Mouse (Mus musculus) splenic B cell, adult 2 months (primary cell): ENCODE results near the gene E2f2.
A peak's percentile ranks its signal among the peaks of the same experiment; 100 is the strongest.

Source experiments
- DNase-seq: peaks from one replicate; pipeline ENCODE4 v3.0.0-alpha.2; 2011; ENCODE audit warnings: low read depth, low spot score
- H3K27me3 ChIP-seq: 2 replicates; pipeline ENCODE4 v1.6.1; 2012; ENCODE audit warnings: mild to moderate bottlenecking, low read length, moderate library complexity, mixed read lengths; ENCODE audit not compliant: control insufficient read depth, poor library complexity, insufficient read depth, severe bottlenecking
- H3K36me3 ChIP-seq: 2 replicates; pipeline ENCODE4 v1.6.1; 2012; ENCODE audit warnings: mild to moderate bottlenecking, low read length, moderate library complexity, mixed read lengths; ENCODE audit not compliant: control insufficient read depth, poor library complexity, insufficient read depth, severe bottlenecking

E2f2 gene

DNA sequence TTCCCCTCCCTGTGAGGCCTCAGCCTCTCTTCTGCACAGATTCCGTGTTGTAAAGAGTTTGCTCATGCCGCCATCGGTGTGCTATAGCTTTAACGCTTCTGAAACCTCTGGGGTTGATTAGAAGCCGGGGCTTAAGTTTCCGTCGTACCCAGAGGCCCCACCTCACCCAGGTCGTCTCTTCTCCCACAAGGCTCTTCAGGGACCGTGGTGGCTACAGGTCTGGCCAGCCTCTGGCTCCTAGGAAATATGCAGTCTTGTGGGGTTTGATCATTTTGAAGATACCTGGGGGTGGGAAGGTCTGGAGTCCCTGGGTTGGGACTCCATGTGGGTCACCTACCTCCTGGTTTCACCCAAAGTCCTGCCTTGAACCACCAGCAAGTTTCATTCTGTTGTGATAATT is 23.4 kb downstream of the E2f2 start:
- peaks cover 15% of the 10 kb centered on the region for H3K36me3 ChIP-seq
- no peaks in the 10 kb centered on the region; the same call in 1 of the 2 replicates for H3K27me3 ChIP-seq
- no peak for DNase-seq

DNA sequence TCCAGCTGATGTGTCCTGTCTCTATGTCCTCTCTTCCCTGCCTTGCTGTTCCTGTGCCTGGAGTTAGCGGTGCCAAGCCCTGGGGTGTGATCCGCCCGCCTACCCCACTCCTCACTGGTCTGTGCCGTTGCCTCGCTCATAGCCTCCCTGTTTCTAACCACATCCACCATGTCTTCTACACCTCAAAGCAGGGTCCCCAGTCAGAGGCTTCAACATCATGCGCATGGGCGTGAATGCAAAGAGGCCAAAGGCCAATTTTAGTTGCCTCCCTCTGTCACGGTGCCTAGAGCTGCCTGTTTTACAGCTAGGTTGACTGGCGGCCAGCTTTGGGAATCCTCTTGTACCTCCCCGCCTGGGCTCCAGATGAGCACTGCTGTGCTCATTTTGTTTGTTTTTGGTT is 24.0 kb downstream of the E2f2 start:
- Histone ChIP-seq H3K27me3 (no peaks in the 10 kb centered on the region; the same call in 1 of the 2 replicates), H3K36me3 (peaks cover 13% of the 10 kb centered on the region)
- no peak for DNase-seq

DNA sequence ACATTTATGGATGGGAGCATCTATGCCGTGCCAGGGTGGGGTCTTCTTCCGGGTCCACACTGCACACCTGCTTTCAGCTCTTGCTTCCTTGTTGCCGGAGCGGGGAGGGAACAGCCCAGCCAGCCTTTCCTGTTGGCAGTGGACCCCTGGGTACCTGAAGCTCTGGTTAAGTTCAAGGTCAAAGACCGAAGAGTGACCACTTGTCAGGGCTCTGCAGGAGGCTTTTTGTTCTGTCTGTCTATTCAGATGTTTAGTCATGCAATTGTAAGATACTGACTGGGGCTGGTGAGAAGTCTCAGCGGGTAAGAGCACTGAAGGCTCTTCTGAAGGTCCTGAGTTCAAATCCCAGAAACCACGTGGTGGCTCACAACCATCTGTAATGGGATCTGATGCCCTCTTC is 26.7 kb downstream of the E2f2 start:
- DNase-seq = no peak
- Histone ChIP-seq H3K36me3 (peaks cover 1% of the 10 kb centered on the region), H3K27me3 (no peaks in the 10 kb centered on the region; the same call in 1 of the 2 replicates)

DNA sequence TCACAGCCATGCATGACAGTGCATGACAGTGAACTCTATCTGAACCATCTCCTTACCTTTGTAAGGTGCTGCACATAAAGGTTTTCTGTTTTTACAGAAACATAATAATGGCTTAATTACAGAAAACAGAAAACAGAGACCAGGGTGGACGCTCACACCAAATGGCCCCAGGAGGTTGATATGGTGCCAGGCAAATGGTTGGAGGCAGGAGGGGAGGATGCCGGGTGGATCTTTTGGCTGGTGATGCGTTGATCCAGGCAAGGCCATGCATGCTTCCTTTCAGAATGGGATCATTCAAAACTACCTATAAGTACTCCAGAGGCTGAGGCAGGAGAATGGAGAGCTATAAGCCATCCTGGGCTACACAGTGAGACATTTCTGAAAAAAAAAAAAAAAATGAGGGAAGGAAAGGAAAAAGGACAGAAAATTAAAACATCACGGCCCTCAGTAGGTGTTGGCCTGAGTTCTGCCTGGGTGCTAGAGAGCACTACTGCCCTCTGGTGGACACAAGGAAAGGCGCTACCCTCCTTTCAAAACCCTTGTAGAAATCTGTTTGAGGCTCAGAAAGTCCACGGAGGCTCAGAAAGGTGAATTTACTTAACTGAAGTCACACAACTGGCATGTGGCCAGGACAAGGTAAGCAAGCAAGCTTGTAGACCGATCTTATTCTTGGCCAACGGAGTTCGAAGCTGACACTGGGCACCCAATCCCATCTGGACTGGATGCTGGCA is 27.5 kb downstream of the E2f2 start:
- no peaks in the 10 kb centered on the region; the same call in 1 of the 2 replicates for H3K27me3 ChIP-seq
- H3K36me3 ChIP-seq = peaks cover 1% of the 10 kb centered on the region
- peak; percentile 84 for DNase-seq

DNA sequence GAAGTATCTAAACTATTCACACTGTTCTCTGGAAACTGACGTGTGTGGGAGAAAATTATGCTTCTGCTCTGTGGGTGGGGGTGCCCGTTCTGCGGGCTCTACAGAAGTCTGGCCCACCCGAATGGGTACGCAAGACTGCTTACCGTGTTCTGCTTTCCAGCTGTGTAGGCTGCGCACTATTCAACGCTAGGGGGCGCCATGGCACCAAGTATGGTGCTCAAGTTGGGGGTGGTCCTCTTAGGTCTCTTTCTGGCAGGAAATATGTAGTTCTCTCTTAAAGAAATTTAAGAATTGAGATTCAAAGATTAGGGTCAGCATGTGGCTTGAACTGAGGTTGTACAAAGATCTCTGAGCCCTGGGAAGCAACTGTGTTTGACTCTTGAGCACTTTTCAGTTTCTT is 30.3 kb downstream of the E2f2 start:
- no peaks in the 10 kb centered on the region for H3K36me3 ChIP-seq
- H3K27me3 ChIP-seq = no peaks in the 10 kb centered on the region; the same call in 1 of the 2 replicates
- DNase-seq = peak; percentile 82

DNA sequence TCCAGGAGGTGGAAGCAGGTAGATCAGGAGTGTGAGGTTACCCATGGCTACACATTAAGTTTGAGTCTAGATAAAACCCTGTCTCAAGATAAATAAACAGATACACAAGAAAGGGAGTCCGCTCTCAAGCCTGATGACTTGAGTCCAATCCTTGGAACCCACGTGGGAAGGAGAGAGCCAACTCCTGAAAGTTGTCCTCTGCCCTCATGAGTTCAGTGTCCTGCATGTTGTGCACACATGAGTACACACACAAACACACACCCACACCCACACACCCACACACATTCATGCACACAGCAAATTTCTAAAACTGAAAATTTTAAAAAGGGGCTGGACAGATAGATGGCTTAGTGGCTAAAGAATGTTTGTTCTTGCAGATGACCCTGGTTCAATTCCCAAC is 32.6 kb downstream of the E2f2 start:
- DNase-seq = no peak
- Histone ChIP-seq H3K36me3 (no peaks in the 10 kb centered on the region), H3K27me3 (no peaks in the 10 kb centered on the region; the same call in 1 of the 2 replicates)

- no peaks in the 10 kb centered on the region for H3K36me3 ChIP-seq
- peak; percentile 91 for DNase-seq
- no peaks in the 10 kb centered on the region for H3K27me3 ChIP-seq
Measured at GRCm38 (mm10) chr4:136206033-136206893, 34.1 kb downstream of the E2f2 start, which contains the start of gene Asap3. Gene Asap3, plus strand, starts transcription at chr4:136206365.

DNA sequence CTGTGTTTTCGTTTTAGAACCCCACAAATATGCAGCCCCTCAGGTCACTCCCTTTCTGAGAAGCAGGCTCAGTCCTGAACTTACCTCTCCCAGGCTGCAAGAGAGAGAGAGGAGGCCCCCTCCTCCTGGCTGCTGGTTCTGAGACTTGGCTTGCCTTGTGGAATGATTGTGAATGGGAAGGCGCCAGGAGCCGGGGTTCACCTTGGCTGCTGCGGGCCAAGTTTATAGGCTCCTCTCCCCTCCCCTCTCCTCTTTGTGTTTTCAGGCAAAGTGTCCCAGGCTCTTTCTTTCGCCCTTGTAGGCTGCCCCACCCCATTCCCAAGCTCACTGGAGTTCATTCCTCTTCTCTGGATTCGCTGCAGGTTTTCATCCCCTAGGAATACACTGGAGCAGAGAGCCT is 34.7 kb downstream of the E2f2 start:
- Histone ChIP-seq H3K36me3 (no peaks in the 10 kb centered on the region), H3K27me3 (no peaks in the 10 kb centered on the region)
- DNase-seq = no peak

- Histone ChIP-seq H3K27me3 (no peaks in the 10 kb centered on the region), H3K36me3 (no peaks in the 10 kb centered on the region)
- no peak for DNase-seq
Measured at GRCm38 (mm10) chr4:136210931-136211330, 38.7 kb downstream of the E2f2 start.

GRCm38 (mm10) chr4:136213629-136214028 is 41.4 kb downstream of the E2f2 start:
- no peak for DNase-seq
- Histone ChIP-seq H3K36me3 (no peaks in the 10 kb centered on the region), H3K27me3 (no peaks in the 10 kb centered on the region)

GRCm38 (mm10) chr4:136214828-136215227 is 42.6 kb downstream of the E2f2 start:
- H3K36me3 ChIP-seq = no peaks in the 10 kb centered on the region
- DNase-seq = no peak
- no peaks in the 10 kb centered on the region for H3K27me3 ChIP-seq

DNA sequence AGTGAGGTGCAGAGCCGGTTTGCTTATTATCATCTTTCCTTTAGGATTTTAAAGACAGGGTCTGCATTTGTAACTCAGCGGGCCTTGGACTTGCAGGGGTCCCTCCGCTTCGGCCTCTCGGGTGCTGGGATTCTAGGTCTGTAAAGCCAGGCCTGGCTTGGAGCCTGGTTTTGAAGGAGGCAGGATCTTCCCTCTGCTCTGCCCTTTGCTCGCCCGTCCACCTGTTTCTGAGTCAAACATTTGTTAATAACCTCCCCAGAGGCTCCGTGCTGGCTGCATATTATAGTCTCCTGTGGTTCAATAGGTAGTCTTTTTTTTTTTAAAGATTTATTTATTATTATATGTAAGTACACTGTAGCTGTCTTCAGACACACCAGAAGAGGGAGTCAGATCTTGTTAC is 43.4 kb downstream of the E2f2 start:
- Histone ChIP-seq H3K36me3 (no peaks in the 10 kb centered on the region), H3K27me3 (no peaks in the 10 kb centered on the region)
- no peak for DNase-seq

- no peak for DNase-seq
- no peaks in the 10 kb centered on the region for H3K27me3 ChIP-seq
- H3K36me3 ChIP-seq = no peaks in the 10 kb centered on the region
Measured at GRCm38 (mm10) chr4:136217063-136217462, 44.9 kb downstream of the E2f2 start.

DNA sequence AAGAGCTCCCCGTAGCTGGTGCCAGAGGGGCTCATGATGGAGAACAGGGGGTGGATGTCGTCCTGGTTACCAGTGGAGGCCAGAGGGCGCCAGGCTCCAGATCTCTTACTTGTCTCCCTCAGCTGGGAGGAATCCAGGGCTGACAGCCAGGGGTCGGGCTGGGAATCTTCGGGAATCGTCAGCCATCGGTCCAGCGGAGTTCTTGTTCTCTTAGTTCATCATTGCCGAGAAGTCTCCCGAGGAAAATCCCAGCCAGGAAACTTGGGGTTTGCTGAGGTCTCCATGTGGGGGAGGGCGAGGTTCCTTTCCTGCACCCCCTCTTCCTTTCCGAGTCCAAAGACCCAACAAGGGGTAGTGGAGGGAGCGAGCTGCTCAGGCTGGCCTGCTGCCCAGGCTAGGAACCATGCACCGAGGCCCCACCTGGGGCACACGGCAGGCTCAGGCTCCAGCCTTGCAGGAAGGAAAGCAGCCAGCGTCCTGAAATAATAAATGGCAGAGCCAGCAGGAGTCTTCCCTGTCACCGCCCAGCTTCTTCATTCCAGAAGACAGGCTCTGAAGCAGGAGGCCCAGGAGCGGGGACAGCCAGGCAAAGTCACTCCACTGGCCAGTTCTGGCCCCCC is 46.5 kb downstream of the E2f2 start:
- Histone ChIP-seq H3K36me3 (no peaks in the 10 kb centered on the region), H3K27me3 (no peaks in the 10 kb centered on the region)
- no peak for DNase-seq
